Mouse (Mus musculus) cerebral cortex, adult 2 months (tissue): Measurements from ENCODE around the gene Mindy4.

Experiments used
- WGBS: fragments of 180-500 bp; shearing (Covaris S2); methylation state at CpG from one replicate; pipeline ENCODE4 v1.1.7; 2018; 5-methylcytosine and 5-hydroxymethylcytosine counted together

Gene Mindy4

GRCm38 (mm10) chr6:55210423-55211365, 7.5 kb downstream of the Mindy4 start:
- WGBS: 80% methylated on average over 15 of the region's 15 CpGs

DNA sequence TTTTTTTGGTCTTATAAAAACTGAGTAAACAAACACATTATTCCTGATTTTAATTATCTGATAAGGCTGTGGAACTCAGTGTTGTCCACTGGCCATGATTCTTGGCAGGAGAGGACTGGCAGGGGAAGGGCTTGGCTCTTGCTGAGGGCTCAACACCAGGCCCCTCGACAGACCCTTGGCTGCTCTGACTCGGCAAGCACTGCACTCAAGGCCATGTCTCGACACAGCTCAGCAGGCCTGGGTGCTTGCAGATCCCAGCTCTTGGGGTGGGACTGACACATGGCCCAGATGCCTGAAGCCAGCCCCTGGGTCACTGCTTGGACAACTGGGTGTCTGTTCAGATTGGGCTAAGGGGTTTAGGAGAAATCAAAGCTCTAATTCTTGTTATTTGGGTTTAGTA, 11.4 kb downstream of the Mindy4 start:
- 62% methylated on average over 3 of the region's 3 CpGs for WGBS

- WGBS: 85% methylated on average over 9 of the region's 9 CpGs
Measured at GRCm38 (mm10) chr6:55218232-55218631, 15.0 kb downstream of the Mindy4 start.

- 91% methylated on average over 8 of the region's 8 CpGs for WGBS
Measured at GRCm38 (mm10) chr6:55223986-55224385, 20.8 kb downstream of the Mindy4 start.

DNA sequence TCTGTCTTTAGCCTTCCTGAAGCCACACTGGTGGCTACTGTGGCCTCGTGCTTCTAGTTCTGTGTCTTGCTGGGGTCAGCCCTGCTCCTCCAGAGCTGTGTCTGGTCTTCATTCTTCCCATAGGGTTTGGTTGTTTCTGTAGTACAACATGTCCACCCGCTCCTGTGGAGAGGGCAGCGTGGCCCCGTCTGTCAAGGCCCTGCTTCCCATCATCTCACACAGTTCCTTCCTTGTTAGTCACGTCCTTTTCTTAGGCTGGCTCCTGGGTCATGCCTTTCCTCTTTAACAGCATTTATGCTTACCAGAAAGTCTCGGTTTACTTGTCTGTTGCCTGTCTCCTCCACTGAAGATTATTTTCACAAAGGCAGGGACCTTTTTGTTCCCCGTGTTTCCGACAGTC, 26.9 kb downstream of the Mindy4 start:
- 83% methylated on average over 8 of the region's 8 CpGs for WGBS

DNA sequence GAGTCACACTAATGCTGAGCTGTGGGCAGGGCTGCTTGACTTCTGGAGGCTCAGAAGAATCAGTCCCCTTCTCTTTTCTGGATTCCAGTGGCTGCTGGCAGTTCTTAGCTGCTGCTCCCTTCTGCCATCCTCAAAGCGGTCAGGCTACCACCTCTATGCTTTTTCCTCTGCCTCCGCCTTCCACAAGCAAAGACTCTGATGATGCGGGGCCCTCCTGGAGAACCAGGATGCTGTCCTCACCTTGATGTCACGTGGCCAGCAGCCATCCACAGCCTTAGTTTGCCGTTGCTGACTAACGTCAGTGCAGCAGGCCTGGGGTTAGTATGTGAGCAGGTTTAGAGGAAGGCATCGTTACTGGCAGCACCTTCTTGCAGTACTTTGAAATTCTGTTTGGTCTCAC, 28.9 kb downstream of the Mindy4 start:
- WGBS: 91% methylated on average over 7 of the region's 7 CpGs

DNA sequence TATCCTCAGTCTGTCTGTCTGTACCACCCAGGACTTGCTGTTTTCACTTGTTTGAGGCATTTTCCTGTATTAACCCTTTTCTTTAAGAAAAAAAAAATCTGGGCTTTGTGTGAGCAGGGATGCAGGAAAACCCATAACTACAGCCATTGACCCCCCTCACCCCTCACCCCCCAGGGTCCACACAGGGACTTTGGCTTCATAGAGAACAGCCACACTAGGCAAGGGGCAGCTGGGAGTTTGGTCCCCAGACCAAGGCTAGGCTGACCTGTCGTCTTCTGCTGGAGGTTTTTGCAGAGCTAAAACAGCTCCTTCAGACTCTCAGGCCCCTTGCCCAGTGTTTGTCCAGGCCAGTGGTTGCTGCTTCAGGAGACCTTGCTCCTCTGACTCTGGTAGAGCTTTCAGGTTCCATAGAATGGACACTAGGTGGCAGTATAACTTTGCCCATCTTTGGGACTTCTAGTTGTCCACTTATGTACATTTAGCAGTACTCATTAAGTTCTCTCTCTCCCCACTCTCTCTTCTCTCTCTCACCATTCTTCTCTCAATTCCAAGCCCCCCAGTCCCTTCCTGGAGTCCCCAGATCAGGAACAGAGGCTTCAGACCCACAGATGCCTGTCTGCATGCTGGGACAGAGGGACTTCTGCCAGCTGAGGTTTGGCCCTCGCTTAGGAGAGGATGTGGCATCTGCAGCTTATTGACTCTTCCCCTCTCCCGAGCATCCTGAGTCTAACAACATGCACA, 29.5 kb downstream of the Mindy4 start:
- 55% methylated on average over 3 of the region's 3 CpGs for WGBS

- 87% methylated on average over 5 of the region's 5 CpGs for WGBS
Measured at GRCm38 (mm10) chr6:55233326-55233725, 30.1 kb downstream of the Mindy4 start.

DNA sequence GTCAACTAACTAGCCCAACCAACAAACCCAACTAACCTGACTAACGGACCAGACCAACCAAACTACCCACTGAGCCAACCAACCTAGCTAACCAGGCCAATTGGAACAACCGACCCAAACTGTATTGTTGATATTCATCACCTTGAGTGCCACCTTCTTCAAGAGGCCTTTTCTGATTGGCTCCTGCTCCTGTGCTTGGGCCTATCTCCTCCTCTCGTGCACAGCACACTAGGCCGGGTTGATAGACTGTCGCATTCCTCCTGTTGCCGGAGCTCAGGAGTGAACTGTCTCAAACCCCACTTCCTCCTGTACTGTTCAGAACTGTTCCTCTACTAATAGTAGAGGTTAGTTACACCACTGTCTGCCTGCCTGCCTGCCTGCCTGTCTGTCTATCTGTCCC, 31.5 kb downstream of the Mindy4 start:
- 96% methylated on average over 6 of the region's 6 CpGs for WGBS

DNA sequence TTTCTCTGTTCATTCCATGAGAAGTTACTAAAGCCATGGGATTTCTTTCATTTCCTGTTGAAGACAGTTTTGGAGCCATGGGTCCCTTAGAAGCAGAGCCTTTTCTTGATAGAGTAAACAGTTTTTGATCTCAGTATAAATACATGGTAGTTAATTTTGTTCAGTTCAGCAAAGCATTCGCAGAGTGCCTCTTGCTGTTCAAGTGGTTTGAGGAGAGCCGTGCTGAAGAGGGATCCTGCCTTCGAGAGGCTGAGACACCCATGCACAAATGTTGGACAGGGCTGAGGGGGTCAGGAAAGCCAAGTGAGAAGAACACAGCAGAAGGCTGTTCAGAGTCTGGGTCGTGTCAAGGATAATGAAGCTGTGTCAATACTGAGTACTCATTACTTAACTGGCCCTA, 32.5 kb downstream of the Mindy4 start:
- 73% methylated on average over 4 of the region's 4 CpGs for WGBS

DNA sequence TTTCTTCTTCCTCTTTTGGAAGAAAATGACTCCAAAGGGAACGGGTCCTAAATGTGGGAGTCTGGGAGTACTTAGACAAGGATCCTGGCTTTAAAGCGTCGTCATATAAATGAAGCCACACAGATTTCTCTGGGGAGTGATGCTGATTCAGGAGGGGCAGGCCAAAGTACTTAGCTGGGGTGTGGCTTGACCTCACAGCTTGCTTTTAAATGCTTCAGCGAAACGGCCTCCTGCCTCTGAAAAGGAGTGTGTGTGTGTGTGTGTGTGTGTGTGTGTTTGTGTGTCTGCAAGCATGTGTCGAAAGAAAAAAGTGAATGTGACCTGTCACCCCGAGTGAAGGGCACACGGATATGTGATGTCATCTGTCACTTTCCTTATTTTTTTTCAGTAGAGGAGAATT, 36.7 kb downstream of the Mindy4 start:
- WGBS: 70% methylated on average over 8 of the region's 8 CpGs

- whole genome bisulfite sequencing: 87% methylated on average over 9 of the region's 9 CpGs
Measured at GRCm38 (mm10) chr6:55240591-55241260, 37.5 kb downstream of the Mindy4 start.

DNA sequence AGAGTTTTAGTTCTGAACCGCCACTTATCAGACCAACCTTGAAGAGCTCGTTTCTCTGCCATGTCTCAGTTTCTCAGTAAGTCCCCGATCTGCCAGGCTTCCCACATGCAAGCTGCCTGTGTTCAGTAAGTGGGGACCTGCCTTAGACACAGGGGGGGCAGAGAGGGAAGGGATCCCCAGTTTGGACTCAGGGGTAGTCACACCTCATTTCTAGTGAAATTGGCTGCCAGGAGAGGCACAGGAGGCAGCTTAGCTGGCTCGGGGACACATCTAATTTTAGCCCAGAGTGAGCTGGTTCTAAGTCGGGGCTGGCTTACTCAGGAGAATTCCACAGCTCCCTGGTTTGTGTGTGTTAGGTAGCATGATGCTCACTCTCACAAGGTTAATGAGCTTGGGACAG, 38.3 kb downstream of the Mindy4 start:
- 41% methylated on average over 5 of the region's 5 CpGs for WGBS

DNA sequence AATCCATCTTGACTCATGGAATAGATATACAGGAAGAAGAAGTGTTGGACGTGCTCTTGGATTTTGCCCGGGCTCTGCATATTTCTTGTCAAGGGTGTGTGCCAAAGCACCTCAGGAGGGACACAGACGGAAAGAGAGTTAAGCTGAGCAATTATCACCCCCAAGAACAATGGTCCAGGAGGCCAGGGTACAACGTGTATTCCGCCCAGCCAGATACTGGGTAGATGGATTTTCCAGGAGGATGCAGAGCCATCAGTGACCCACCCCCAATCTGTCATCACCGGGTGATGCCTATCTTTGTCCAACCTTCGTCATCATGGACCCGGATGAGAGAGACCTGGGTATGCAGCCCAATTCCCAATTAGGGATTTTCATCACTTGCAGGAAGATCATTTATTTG, 42.5 kb downstream of the Mindy4 start:
- WGBS: 93% methylated on average over 8 of the region's 8 CpGs

GRCm38 (mm10) chr6:55246441-55246840, 43.3 kb downstream of the Mindy4 start:
- 92% methylated on average over 7 of the region's 7 CpGs for WGBS

DNA sequence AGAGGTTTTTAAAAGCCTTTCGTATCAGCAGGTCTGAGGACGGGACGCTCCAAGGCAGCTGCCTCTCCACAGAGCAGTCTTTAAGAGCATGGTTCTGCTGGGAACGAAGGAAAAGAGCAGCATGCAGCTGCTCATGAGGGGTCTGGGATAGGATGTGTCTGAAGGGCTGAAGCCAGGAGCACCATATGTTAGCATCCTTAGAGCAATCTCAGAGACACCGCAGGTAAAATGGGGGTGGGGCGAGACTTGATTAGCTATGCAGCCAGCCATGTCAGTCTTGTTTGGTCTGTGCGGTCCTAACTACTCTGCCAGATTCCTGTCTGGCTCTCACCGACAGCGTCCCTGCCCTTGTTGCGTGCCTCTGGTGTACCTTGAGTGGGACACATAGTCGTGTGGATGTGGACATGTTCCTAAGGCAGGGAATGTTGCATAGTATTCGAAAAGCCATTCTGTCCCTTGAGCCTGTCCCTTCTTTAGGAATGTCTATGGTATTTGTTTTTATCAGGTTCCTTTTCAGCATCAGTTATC, 43.8 kb downstream of the Mindy4 start:
- WGBS: 98% methylated on average over 12 of the region's 12 CpGs

DNA sequence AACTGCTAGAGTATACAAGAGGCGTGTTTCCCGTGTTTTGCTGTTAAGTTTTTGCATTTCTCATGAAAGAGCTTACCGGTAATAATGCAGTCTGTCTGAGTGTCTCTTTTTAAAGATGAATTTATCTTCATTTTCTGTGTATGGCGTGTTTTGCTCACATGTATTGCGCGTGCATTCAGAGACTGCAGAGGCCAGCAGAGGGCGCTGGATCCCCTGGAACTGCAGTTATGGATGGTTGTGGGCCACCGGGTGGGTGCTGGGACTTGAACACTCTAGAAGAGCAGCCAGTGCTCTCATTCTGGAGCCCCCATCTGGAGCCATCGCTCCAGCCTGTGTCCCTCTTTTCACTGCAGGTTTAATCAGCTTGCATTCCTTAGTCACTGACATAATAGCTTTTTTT, 46.1 kb downstream of the Mindy4 start:
- 96% methylated on average over 9 of the region's 9 CpGs for WGBS

- 57% methylated on average over 11 of the region's 11 CpGs for WGBS
Measured at GRCm38 (mm10) chr6:55250809-55251208, 47.6 kb downstream of the Mindy4 start.

DNA sequence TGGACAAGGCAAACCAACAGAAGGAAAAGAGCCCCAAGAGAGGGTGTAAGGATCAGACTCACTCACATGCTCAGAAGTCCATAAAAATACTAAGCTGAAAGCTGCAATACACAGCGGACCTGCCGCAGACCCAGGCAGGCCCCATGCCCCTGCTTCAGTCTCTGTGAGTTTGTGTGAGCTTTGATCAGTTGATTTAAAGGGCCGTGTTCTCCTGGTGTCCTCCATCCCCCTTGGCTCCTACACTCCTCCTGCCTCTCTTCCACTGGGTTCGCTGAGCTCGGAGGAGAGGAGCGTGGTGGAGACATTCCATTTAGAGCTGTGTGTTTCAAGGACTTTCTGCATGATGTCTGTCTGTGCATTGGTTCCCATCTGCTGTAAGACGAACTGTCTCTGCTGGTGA, 48.4 kb downstream of the Mindy4 start:
- 77% methylated on average over 7 of the region's 7 CpGs for WGBS

- WGBS: 82% methylated on average over 8 of the region's 8 CpGs
Measured at GRCm38 (mm10) chr6:55252731-55253247, 49.6 kb downstream of the Mindy4 start.

DNA sequence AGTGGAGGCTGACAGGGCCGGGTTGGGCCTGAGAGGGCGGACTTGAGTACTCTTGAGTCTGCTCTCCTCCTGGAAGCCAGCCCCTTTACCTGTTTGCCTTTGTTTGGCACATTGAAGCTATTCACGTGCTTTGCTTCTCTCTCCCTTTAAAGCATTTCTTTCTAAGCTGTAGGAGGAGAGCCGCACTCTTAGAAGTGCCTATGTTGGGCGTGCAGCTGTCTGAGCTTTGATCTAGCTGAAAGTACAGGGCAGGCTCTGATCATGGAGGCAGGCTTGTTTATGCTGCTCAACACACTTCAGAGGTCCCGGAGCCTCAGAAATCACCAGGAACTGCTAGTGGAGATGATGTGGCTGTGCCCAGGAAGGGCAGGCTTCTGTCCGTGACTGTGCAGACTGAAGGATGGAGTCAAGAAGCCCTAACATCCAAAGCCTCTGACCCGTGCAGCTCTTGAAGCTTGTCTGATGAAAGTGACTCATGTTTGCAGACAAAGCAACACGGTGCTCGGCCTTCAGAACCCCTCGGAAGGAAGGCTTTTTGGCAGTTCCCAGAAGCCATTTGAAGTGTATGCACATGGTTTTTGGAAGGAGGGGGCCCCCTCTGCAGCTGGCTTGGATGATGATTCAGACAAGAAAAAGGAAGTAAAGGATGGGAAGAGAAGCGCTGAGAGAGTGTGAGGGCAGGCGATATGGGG, 53.5 kb downstream of the Mindy4 start:
- WGBS: 69% methylated on average over 13 of the region's 13 CpGs
